Mouse (Mus musculus): ENCODE measurements around the gene Hsbp1.

Gene Hsbp1

DNA sequence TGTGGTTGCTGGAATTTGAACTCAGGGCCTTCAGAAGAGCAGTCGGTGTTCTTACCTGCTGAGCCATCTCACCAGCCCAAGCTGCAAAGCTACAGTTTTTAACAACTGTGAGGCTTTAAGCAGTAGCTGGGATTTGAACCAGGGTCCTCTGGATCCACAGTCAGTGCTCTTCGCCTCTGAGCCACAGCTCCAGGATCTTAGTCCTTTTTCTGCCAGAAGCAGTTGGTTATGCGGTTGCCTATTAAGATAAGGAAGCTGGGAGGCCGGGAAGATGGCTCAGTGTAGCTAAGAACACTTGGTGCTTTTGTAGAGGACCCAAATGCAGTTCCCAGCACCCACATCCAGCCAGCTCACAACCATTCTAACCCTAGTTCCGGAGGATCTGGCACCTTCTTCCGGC, 42.7 kb downstream of the Hsbp1 start:
- no peak for DNase-seq (ENCODE audit: low spot score)

DNA sequence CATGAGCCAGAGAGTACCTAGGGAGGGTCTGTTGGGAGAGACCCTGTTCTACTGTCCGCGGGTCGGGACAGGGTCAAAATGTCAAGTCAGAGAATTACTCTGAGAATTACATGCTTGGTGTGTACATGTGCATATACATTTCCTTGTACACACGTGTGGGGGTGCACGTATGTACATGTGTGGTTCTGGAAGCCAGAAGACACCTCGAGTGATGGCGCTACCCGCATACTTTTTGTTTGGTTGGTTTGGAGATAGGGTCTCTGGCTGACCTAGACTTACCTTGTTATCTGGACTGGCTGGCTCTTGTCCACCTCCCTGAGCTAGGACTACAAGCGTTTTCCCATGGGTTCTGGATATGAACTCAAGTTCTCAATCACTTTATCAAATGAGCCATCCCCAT, 49.8 kb downstream of the Hsbp1 start:
- DNase-seq (ENCODE audit: low spot score) = no peak

DNA sequence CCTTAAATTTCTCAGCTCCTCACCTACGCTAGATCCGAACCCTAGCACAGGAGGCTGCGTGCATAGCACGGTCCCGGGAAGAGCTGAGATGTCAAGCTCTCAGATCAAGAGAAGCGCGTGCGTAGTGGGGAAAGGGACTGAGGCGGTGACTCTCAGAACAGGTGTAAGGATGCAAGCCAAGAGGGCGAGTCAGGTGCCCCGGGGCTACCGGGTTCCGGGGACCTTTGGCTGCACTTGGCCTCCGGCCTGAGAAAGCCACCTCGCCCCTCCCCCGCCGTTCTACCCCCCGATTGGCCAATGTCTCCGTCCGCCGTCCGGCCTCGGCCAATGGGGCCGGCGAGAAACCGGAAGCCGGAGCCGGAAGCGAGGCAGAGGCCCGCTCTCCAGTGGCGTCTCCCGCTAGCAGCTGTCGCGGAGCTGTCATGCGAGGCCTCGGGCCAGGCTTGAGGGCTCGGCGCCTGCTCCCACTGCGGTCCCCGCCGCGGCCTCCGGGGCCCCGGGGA, 50.3 kb downstream of the Hsbp1 start, which contains the start of gene Mlycd:
Gene Mlycd, plus strand, starts transcription at position 355 of the 503 bp plus-strand sequence.
- DNase-seq (ENCODE audit: low spot score) = peak; percentile 84

DNA sequence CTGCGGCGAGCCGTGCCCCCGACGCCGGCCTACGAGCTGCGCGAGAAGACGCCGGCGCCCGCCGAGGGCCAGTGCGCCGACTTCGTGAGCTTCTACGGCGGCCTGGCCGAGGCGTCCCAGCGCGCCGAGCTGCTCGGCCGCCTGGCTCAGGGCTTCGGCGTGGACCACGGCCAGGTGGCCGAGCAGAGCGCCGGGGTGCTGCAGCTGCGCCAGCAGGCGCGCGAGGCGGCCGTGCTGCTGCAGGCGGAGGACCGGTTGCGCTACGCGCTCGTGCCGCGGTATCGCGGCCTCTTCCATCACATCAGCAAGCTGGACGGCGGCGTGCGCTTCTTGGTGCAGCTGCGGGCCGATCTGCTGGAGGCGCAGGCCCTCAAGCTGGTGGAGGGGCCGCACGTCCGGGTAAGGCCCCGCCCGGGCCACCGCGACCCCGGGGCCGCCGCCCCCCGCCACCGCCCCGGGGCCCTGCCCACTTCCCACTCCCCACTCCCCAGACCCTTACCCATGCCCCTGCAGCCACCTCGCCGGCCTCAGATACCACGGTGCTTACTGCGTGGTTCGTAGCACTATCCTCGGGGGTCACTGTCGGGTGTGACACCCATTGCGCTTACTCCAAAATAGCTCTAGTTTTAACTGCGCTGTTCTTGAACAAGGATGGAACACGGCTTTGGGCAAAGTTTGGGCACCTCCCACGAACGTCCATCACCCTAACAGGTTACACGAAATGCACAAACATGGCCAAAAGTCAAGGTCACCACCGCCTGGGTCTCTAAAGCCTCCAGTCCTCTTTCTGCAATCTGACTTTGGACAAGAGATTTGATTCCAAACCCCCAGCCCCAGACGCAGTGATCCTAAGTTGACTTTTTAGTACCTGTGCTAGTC, 51.0 kb downstream of the Hsbp1 start:
- no peak for DNase-seq (ENCODE audit: low spot score)
